Mouse (Mus musculus) midbrain, embryonic 16.5 days (tissue): ENCODE results near the gene Apod. TPM values are rescaled to one million over a fixed set of nuclear protein-coding genes. Genes with fewer than 3 reads are reported as not detected.

Experiments used
- ATAC-seq: fragments of 200-750 bp; cut with Nextera tagmentation; 2 replicates; pipeline ENCODE4 v1.8.0; 2017; ENCODE audit warnings: moderate TSS enrichment
- H3K27ac ChIP-seq: fragments of 300-500 bp; sonication (generic); 2 replicates; pipeline ENCODE4 v1.5.1; 2014; ENCODE audit warnings: mild to moderate bottlenecking, low read length, mixed read lengths
- H3K27me3 ChIP-seq: fragments of 300-500 bp; sonication (generic); 2 replicates; pipeline ENCODE4 v1.6.1; 2014; ENCODE audit warnings: low read depth, low read length, mixed read lengths; ENCODE audit not compliant: control insufficient read depth, insufficient read depth
- H3K36me3 ChIP-seq: fragments of 300-500 bp; sonication (generic); 2 replicates; pipeline ENCODE4 v1.6.1; 2014; ENCODE audit warnings: mild to moderate bottlenecking, low read length, moderate library complexity, mixed read lengths; ENCODE audit not compliant: control insufficient read depth, insufficient read depth
- H3K4me1 ChIP-seq: fragments of 300-500 bp; sonication (generic); 2 replicates; pipeline ENCODE4 v1.6.1; 2014; ENCODE audit warnings: mild to moderate bottlenecking, low read length, mixed read lengths; ENCODE audit not compliant: control insufficient read depth, insufficient read depth
- H3K4me2 ChIP-seq: fragments of 300-500 bp; sonication (generic); 2 replicates; pipeline ENCODE4 v1.6.1; 2014; ENCODE audit warnings: mild to moderate bottlenecking, low read length, mixed read lengths
- H3K4me3 ChIP-seq: fragments of 300-500 bp; sonication (generic); 2 replicates; pipeline ENCODE4 v1.5.1; 2014; ENCODE audit warnings: low read depth, mild to moderate bottlenecking, low read length, moderate library complexity, mixed read lengths
- H3K9ac ChIP-seq: fragments of 300-500 bp; sonication (generic); 2 replicates; pipeline ENCODE4 v1.6.1; 2014; ENCODE audit warnings: low read depth, low read length, mixed read lengths
- H3K9me3 ChIP-seq: fragments of 300-500 bp; sonication (generic); replicated peaks from 2 replicates; pipeline ENCODE4 v1.6.1; 2014; ENCODE audit warnings: mild to moderate bottlenecking, low read length, mixed read lengths; ENCODE audit not compliant: control insufficient read depth, poor library complexity, severe bottlenecking
- WGBS: fragments of 180-500 bp; shearing (Covaris S2); extraction: QIAGEN DNeasy Blood & Tissue Kit; methylation state at CpG from one replicate; pipeline ENCODE4 v1.1.7; 2014; 5-methylcytosine and 5-hydroxymethylcytosine counted together
- microRNA-seq: library from miRNA; unstranded; fragments of <30 nt; microRNA quantifications from one replicate; pipeline ENCODE4, GENCODE M21; 2017
- polyA plus RNA-seq: library from polyadenylated mRNA; unstranded; fragments of >200 nt; fragmentation: Nextera tagmentation; extraction: Ambion mirVana; gene quantifications from 2 replicates; pipeline ENCODE4 v1.2.1, GENCODE M21; 2015

The Apod gene
- polyA plus RNA-seq, 1 experiment from 2014 or later: 89.1 TPM

DNA sequence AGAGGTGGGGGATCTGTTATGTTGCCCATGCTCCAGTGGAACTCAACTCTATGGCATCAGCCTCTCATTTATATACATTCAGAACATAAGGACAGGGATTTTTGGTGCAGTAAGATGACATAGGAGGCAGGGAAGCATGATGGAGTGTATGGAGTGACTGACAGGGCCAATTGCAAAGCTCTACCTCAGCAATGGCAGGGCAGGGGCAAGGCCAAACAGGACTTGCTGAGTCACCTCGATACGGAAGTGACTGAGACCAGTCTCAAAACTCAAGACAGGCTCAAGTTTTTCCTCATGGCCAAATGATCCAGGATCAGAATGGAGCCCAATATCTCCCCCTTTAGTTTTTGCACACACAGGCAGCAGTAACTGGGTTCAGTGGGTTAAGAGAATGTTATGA, 58.5 kb downstream of the Apod start:
- no peaks in the 10 kb centered on the region for H3K4me1 ChIP-seq
- no peak overlapping the region for H3K4me3 ChIP-seq
- 92% methylated on average over 2 of the region's 2 CpGs for WGBS
- no peak for ATAC-seq
- peaks cover 15% of the 10 kb centered on the region for H3K36me3 ChIP-seq
- H3K27me3 ChIP-seq: no peaks in the 10 kb centered on the region
- H3K9ac ChIP-seq: no peak overlapping the region
- no peak overlapping the region for H3K4me2 ChIP-seq
- H3K27ac ChIP-seq: no peak overlapping the region
- H3K9me3 ChIP-seq: no peaks in the 10 kb centered on the region

DNA sequence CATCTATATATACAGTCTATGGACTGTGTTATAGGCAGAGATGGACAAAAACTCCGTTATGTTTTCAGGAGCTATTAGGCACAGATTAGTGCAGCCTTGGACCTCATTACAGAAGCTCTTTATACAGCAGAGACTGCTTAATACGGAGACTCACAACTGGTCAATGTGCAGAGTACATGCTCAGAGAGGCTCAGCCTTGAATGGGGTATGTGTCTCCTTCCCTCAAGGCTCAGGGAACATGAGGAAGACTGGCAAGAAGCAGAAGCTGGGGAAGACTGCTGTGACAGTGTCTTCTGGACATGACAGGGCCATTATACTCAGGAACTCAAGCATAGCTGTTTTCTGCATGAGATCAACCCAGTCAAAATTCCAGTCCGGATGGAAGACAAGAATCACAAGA, 58.9 kb downstream of the Apod start:
- ATAC-seq: no peak

DNA sequence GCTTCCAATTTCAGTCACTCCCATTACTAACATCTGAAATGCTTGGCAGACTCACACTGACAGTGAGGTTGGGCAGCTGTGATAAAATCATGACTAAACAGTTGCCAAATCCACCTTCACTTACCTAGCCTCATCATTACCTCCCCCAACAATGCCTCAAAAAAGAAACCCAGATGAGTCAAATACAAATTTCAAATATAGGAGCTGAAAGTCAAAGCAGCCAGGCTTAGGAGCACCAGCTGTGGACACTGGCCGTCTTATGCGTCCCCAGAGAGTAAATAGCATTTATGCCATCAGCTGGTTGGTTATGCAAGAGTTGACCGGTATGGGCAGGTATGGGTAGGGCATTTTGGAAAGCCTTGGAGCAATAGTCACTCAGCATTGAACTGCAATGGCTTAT, 65.2 kb downstream of the Apod start:
- WGBS: 84% methylated on average over 3 of the region's 3 CpGs
- no peaks in the 10 kb centered on the region for H3K27me3 ChIP-seq
- no peak overlapping the region for H3K4me3 ChIP-seq
- no peak overlapping the region for H3K9ac ChIP-seq
- H3K27ac ChIP-seq: no peak overlapping the region
- H3K9me3 ChIP-seq: no peaks in the 10 kb centered on the region
- 0 out of 2 replicates have a peak, but pooled peaks cover 2% of the 10 kb centered on the region for H3K36me3 ChIP-seq
- ATAC-seq: no peak
- no peak overlapping the region for H3K4me2 ChIP-seq
- H3K4me1 ChIP-seq: no peaks in the 10 kb centered on the region

More for the DNA sequence above, 58.9 kb downstream of the Apod start:
- H3K27me3 ChIP-seq: no peaks in the 10 kb centered on the region
- WGBS: 64% methylated on average over 3 of the region's 3 CpGs
- no peak overlapping the region for H3K27ac ChIP-seq
- no peak overlapping the region for H3K4me2 ChIP-seq
- H3K4me3 ChIP-seq: no peak overlapping the region
- no peak overlapping the region for H3K9ac ChIP-seq
- H3K4me1 ChIP-seq: no peaks in the 10 kb centered on the region
- H3K36me3 ChIP-seq: peaks cover 15% of the 10 kb centered on the region
- H3K9me3 ChIP-seq: no peaks in the 10 kb centered on the region

DNA sequence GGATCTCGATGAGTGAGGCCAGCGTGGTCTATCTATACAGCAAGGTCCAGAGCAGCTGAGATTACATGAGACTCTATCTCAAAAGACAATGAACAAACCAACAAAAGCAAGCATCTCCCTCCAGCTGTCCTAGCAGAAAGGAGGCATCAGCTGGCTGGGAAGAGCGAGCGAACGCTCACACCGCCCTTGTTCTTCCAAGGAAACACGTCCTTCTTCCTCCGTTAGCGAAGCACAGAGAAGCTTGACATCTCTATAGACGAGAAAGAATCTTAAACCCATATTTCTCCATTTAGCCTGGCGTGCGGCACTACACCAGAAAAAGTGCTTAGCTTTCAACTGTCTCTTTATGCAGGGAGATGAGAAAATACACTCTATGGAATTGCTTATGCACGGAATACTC, 65.9 kb downstream of the Apod start:
- no peak for ATAC-seq
- no peak overlapping the region for H3K4me2 ChIP-seq
- no peaks in the 10 kb centered on the region for H3K9me3 ChIP-seq
- no peak overlapping the region for H3K27ac ChIP-seq
- no peak overlapping the region for H3K9ac ChIP-seq
- H3K4me3 ChIP-seq: no peak overlapping the region
- 0 out of 2 replicates have a peak, but pooled peaks cover 2% of the 10 kb centered on the region for H3K36me3 ChIP-seq
- WGBS: 79% methylated on average over 13 of the region's 13 CpGs
- no peaks in the 10 kb centered on the region for H3K27me3 ChIP-seq
- H3K4me1 ChIP-seq: no peaks in the 10 kb centered on the region

DNA sequence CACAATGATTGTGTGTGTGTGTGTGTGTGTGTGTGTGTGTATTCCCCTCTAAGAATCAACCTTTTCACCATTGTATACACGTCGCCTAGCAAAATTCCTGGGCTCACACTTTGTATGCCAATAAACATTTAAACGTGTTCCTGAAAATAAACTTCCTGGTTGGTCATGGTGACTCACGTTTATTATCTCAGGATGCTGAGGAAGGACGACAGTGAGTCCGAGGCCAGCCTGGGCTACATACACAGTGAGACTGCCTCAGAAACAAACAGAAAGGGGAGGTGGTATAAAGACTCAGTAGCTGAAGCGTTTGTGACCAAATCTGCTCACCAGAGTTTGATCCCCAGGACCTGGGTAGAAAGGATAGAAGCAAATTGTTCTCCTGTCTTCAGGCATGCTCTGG, 67.2 kb downstream of the Apod start:
- no peaks in the 10 kb centered on the region for H3K4me1 ChIP-seq
- no peak overlapping the region for H3K4me2 ChIP-seq
- H3K9me3 ChIP-seq: no peaks in the 10 kb centered on the region
- no peak overlapping the region for H3K27ac ChIP-seq
- H3K27me3 ChIP-seq: no peaks in the 10 kb centered on the region
- no peak overlapping the region for H3K4me3 ChIP-seq
- 88% methylated on average over 7 of the region's 7 CpGs for WGBS
- H3K36me3 ChIP-seq: 0 out of 2 replicates have a peak, but pooled peaks cover 2% of the 10 kb centered on the region
- no peak for ATAC-seq
- no peak overlapping the region for H3K9ac ChIP-seq

Small RNA genes within 50 kb of the gene (microRNA-seq; reads per million reads assigned to microRNA genes)
- gene Gm27415: not detected

Other genes with a start within 250 kb of the Apod start
- 12.4 and 13.7 TPM in 2 replicates for gene Xxylt1, start 233.4 kb downstream of the Apod start, polyA plus RNA-seq
- 8.9 and 11.3 TPM in 2 replicates for gene Acap2, start 113.6 kb downstream of the Apod start, polyA plus RNA-seq
- gene Ppp1r2, start 39.5 kb downstream of the Apod start, polyA plus RNA-seq: 90.3 and 92.0 TPM in 2 replicates
- gene Bdh1, start 107.5 kb upstream of the Apod start, polyA plus RNA-seq: 113 and 124 TPM in 2 replicates